Mouse (Mus musculus): ENCODE data around the gene Slc25a33.
"Not testable (repeated sequence)": the region's sequence is repeated elsewhere in the genome, so short reads cannot be mapped to it uniquely, and the experiment has no call there.

Slc25a33 gene

GRCm38 (mm10) chr4:149793156-149794009 is 19.3 kb upstream of the Slc25a33 start:
- no peak for DNase-seq

- DNase-seq: no peak
Measured at GRCm38 (mm10) chr4:149792159-149792800, 18.2 kb upstream of the Slc25a33 start.

- no peak for DNase-seq
Measured at GRCm38 (mm10) chr4:149791470-149791869, 17.4 kb upstream of the Slc25a33 start.

GRCm38 (mm10) chr4:149790969-149791368 is 16.9 kb upstream of the Slc25a33 start:
- no peak for DNase-seq

GRCm38 (mm10) chr4:149790546-149790945 is 16.5 kb upstream of the Slc25a33 start:
- no peak for DNase-seq

- no peak for DNase-seq
Measured at GRCm38 (mm10) chr4:149789421-149790194, 15.5 kb upstream of the Slc25a33 start.

GRCm38 (mm10) chr4:149784901-149785300 is 10.8 kb upstream of the Slc25a33 start:
- DNase-seq: no peak

GRCm38 (mm10) chr4:149784371-149784770 is 10.3 kb upstream of the Slc25a33 start:
- DNase-seq: no peak

- DNase-seq: no peak
Measured at GRCm38 (mm10) chr4:149782975-149783374, 8.9 kb upstream of the Slc25a33 start.

GRCm38 (mm10) chr4:149780565-149781356 is 6.7 kb upstream of the Slc25a33 start:
- DNase-seq: no peak

- no peak for DNase-seq
Measured at GRCm38 (mm10) chr4:149779966-149780365, 5.9 kb upstream of the Slc25a33 start.

GRCm38 (mm10) chr4:149777126-149777525 is 3.0 kb upstream of the Slc25a33 start:
- no peak for DNase-seq

- no peak for DNase-seq
Measured at GRCm38 (mm10) chr4:149775760-149776362, 1.8 kb upstream of the Slc25a33 start.

- DNase-seq: peak; percentile 40
Measured at GRCm38 (mm10) chr4:149775330-149775729, 1.3 kb upstream of the Slc25a33 start.

- DNase-seq: no peak
Measured at GRCm38 (mm10) chr4:149773408-149774093, 526 bp downstream of the Slc25a33 start.

- DNase-seq: peak; percentile 32
Measured at GRCm38 (mm10) chr4:149772394-149772793, 1.7 kb downstream of the Slc25a33 start.

GRCm38 (mm10) chr4:149765201-149765600 is 8.9 kb downstream of the Slc25a33 start:
- DNase-seq: no peak

GRCm38 (mm10) chr4:149763335-149763734 is 10.7 kb downstream of the Slc25a33 start:
- DNase-seq: no peak

- no peak for DNase-seq
Measured at GRCm38 (mm10) chr4:149759517-149759916, 14.6 kb downstream of the Slc25a33 start.

GRCm38 (mm10) chr4:149758423-149758822 is 15.7 kb downstream of the Slc25a33 start:
- no peak for DNase-seq

GRCm38 (mm10) chr4:149756546-149756945 is 17.5 kb downstream of the Slc25a33 start:
- not testable (repeated sequence) for DNase-seq

Measured in cerebellum, adult 11 months (tissue).